Mouse (Mus musculus) gastrocnemius, adult 2 months (tissue): ENCODE measurements around the gene Nckap5. TPM values are rescaled to one million over a fixed set of nuclear protein-coding genes. Genes with fewer than 3 reads are reported as not detected.
"Not testable (repeated sequence)": the region's sequence is repeated elsewhere in the genome, so short reads cannot be mapped to it uniquely, and the experiment has no call there.

Experiments
- DNase-seq: peaks from one replicate; pipeline ENCODE4 v3.0.0; 2022
- H3K27ac ChIP-seq: fragments of 200-600 bp; 2 replicates; pipeline ENCODE4 v1.8.1; 2022; ENCODE audit warnings: mild to moderate bottlenecking
- H3K4me3 ChIP-seq: fragments of 200-600 bp; 2 replicates; pipeline ENCODE4 v1.8.1; 2022; ENCODE audit warnings: mild to moderate bottlenecking, moderate library complexity
- CTCF ChIP-seq: fragments of 200-600 bp; IDR thresholded peaks from 2 replicates; pipeline ENCODE4 v1.8.1; 2022; ENCODE audit warnings: antibody characterized with exemption, mild to moderate bottlenecking, moderate library complexity
- intact Hi-C: fragments of 180-260 bp; cut with DNase I; formaldehyde crosslinking; loops from one replicate; pipeline ENCODE4 v1.15.1; 2025
- total RNA-seq, 2 experiments: library from RNA; stranded (reverse); gene quantifications; 2 replicates each; pipeline ENCODE4 v1.2.3; 2021

Nckap5 gene
- total RNA-seq, 2 experiments from 2014 or later, result 0.82 to 1.6 TPM

- no peak overlapping the region for H3K27ac ChIP-seq
- TF ChIP-seq CTCF, result no peak
- intact Hi-C loops, result no loop called here
- no peak overlapping the region for H3K4me3 ChIP-seq
- no peak for DNase-seq
Observed at GRCm38 (mm10) chr1:126152217-126152616, 678.4 kb downstream of the Nckap5 start.

DNA sequence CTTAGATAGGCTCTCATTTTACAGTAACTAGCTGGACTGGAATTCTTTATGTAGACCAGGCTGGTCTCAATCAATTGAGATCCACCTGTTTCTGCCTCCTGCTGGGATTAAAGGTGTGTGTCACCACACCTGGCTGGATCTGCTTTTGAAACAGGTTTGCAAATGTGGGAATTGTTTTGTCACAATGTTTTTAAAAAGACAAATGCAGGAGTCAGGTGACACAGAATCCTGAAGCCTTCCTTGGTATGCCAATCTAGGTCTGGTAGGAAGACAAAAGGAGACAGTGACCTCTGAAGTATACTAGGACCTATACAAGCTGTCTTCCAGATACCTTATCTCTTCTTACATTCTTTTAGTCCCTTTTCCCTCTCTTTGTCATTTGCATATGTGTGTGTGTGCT is 680.6 kb downstream of the Nckap5 start:
- Histone ChIP-seq H3K4me3 (no peak overlapping the region), H3K27ac (no peak overlapping the region)
- no peak for DNase-seq
- intact Hi-C loops, result no loop called here
- TF ChIP-seq CTCF, result no peak

DNA sequence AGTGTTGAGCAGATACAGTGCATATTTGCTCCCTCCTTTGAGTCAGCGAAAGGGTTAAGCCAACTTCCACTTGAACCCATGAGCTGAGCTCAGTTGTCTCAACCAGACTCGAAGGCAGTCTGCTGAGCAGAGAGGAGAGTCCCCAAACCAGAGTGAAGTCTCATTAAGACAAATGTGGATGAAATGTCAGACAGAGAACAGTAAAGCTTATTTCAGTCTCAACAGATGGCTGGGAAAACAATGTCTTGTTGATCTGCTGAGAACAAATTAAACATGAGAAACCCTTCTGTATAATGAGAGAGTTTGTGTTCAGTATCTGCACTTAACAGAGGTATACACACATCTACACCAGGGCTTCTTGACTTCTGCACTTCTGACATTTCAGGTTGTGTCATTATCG is 694.9 kb downstream of the Nckap5 start:
- no peak for TF ChIP-seq CTCF
- H3K27ac ChIP-seq, result no peak overlapping the region
- intact Hi-C loops, result no loop called here
- no peak for DNase-seq
- no peak overlapping the region for H3K4me3 ChIP-seq

- intact Hi-C loops, result no loop called here
- H3K27ac ChIP-seq, result no peak overlapping the region
- no peak overlapping the region for H3K4me3 ChIP-seq
- no peak for DNase-seq
- TF ChIP-seq CTCF, result no peak
Observed at GRCm38 (mm10) chr1:126132316-126132715, 698.3 kb downstream of the Nckap5 start.

DNA sequence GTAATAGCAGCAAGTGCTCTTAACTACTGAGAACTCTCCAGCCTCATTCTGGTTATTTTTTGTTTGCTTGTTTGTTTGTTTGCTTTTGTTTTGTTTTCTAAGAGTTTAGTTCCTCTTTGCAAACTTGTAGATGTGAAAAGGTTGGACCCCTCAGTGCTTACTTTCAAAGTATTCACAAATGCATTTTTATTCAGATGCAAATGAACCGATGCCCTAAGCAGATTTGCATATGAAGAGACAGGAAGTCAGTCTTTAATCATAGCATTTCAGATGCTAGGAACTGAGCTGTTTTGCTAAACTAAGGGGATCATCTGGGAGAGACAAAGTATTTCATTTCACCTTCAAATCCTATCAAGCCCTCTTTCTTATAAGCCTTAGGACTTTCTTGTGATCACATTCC is 701.5 kb downstream of the Nckap5 start:
- DNase-seq, result no peak
- intact Hi-C loops, result no loop called here
- H3K27ac ChIP-seq, result no peak overlapping the region
- no peak overlapping the region for H3K4me3 ChIP-seq
- TF ChIP-seq CTCF, result no peak

DNA sequence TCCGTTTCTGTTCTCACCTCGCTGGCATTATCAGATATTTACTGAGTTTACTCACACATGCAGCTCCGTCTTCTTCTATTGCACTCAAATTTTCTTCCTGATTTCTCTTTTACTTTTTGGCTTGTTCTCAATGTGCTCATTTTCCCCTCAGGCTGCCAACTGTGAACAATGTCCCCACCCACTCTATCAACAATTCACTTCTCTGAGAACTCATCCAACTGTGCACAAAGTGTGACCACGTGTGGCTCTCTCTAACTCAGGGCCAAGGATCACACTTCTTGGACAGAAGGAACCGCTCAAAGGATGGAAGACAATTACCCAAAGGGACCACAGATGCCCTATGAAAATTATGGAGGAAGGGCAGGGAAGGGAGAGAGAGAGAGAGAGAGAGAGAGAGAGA is 707.5 kb downstream of the Nckap5 start:
- intact Hi-C loops, result no loop called here
- no peak for TF ChIP-seq CTCF
- Histone ChIP-seq H3K27ac (no peak overlapping the region), H3K4me3 (no peak overlapping the region)
- no peak for DNase-seq

GRCm38 (mm10) chr1:126120506-126120905 is 710.1 kb downstream of the Nckap5 start:
- no peak overlapping the region for H3K4me3 ChIP-seq
- H3K27ac ChIP-seq, result no peak overlapping the region
- TF ChIP-seq CTCF, result no peak
- intact Hi-C loops, result no loop called here
- no peak for DNase-seq

GRCm38 (mm10) chr1:126116034-126116433 is 714.6 kb downstream of the Nckap5 start:
- no peak overlapping the region for H3K27ac ChIP-seq

DNA sequence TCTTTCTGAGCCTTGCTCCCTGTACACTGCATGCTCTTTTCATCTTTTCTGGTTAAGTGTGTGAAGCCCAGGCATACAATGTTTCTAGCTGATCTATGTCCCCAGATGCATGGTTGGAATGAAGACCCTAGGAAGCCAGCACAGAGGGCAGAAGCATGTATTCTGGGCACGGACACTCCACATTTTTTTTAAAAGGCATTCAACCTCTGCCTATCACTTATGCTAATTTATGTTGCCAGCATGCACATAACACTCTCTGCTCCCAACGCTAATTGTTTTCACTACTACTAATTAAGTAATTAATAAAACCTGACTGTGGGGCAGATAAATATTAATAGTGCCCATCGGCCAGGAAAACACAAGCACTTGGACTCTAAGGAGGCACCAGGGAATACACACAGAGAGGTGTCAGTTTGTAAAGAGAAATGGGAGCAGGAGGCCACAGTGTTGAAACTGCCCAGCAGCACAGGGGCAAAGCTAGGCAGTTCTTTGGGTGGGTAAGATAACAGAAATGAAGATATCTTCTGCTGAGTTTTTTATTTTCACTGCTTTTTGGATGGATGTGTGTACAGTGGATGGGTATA is 724.8 kb downstream of the Nckap5 start:
- TF ChIP-seq CTCF, result no peak
- intact Hi-C loops, result no loop called here
- H3K4me3 ChIP-seq, result no peak overlapping the region
- no peak for DNase-seq
- no peak overlapping the region for H3K27ac ChIP-seq

More at GRCm38 (mm10) chr1:126116034-126116433, 714.6 kb downstream of the Nckap5 start:
- intact Hi-C loops, result no loop called here
- no peak for TF ChIP-seq CTCF
- H3K4me3 ChIP-seq, result no peak overlapping the region
- DNase-seq, result no peak

DNA sequence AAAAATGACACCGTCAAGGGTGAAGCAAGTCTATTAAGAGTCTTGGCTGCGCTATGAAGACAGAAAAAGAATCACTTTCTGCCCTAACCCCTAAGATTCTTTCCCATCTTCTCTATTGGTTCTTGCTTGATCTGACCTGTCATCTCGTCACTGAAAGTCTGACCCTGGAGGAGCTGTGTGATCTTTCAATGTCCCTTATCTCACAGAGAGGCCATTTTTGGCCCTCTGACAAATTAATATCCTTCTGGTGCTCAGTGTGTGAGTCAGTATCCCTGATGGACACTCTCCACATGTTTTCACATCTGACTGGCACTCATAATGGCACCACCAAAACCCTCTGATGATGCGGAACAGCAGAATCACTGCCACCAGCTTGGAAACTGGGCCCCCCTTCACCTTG is 736.3 kb downstream of the Nckap5 start:
- Histone ChIP-seq H3K4me3 (no peak overlapping the region), H3K27ac (no peak overlapping the region)
- intact Hi-C loops, result no loop called here
- DNase-seq, result no peak
- no peak for TF ChIP-seq CTCF

DNA sequence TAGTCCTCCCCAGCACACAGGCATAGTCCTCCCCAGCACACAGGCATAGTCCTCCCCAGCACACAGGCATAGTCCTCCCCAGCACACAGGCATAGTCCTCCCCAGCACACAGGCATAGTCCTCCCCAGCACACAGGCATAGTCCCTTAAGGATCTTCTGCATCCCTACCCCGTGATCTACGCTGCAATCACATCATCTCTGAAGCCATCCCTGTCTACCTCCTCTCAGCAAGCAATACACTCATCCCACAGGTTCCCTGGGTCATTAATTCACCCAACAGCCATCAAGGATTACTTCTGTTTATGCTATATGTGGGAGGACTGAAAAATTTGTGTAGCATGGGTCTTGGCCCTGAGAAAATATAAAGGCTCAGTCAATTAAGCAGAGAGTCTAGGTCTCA is 738.6 kb downstream of the Nckap5 start:
- H3K27ac ChIP-seq, DNase-seq, H3K4me3 ChIP-seq, intact Hi-C loops: not testable (repeated sequence)

DNA sequence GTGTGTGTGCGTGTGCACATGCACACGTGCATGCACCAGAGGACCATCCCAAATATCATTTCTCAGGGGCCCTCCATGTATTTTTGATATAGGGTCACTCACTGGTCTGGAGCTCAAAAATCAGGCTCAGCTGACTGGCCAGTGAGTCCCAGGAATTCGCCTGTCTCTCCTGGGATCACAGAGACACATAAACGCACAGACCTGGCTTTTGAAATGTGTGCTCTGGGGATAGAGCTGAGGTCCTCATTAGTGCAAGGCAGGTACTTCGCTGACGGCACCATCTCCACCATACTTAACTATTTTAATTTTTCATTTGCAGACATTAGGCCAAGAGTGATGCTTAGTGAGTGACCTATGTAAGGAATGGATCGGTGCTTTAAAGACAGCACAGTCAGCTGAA is 743.4 kb downstream of the Nckap5 start:
- no peak overlapping the region for H3K27ac ChIP-seq
- intact Hi-C loops, result no loop called here
- TF ChIP-seq CTCF, result no peak
- DNase-seq, result no peak
- H3K4me3 ChIP-seq, result no peak overlapping the region

DNA sequence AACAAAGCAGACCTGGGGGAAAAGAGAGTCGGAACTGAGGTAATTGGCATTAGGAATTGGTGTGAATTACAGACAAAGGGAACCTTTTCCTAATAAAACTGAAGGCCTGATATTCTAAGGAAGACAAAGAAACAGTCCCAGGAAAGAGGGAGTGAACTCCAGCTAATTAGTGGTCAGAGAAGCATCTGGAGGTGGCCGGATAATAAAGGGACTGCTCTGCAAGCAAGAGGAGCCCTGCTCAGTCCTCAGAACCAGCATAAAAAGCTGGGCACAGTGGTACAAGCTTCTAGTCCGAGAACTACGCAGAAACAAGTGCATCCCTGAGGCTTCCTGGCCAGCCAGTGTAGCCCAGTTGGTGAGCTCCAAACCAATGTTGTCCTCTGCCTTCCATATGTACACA is 754.3 kb downstream of the Nckap5 start:
- no peak overlapping the region for H3K27ac ChIP-seq
- intact Hi-C loops, result no loop called here
- H3K4me3 ChIP-seq, result no peak overlapping the region
- no peak for TF ChIP-seq CTCF
- no peak for DNase-seq

DNA sequence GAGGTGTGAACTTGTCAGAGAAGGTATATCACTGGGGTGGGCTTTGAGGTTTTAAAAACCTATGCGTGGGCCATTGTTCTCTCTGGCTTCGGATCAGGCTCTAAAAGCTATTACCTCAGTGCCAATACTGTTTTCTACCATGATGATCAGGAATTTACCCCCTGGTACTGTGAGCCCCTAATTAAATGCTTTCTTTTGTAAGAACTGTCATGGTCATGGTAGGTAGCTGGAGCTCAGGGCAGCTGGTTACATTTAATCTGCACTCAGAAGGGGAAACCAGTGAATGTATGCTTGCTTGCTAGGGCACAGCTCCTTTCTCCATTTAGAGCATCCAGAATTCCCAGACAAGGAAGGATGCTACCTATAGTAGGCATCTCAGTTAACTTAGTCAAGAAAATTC is 759.7 kb downstream of the Nckap5 start:
- no peak overlapping the region for H3K4me3 ChIP-seq
- no peak overlapping the region for H3K27ac ChIP-seq
- no peak for DNase-seq
- intact Hi-C loops, result no loop called here
- no peak for TF ChIP-seq CTCF
